Mouse (Mus musculus): ENCODE results near the gene Parp1. TPM values are rescaled to one million over a fixed set of nuclear protein-coding genes. Genes with fewer than 3 reads are reported as not detected.

The Parp1 gene
- polyA plus RNA-seq, 1 experiment: 64.4 TPM

DNA sequence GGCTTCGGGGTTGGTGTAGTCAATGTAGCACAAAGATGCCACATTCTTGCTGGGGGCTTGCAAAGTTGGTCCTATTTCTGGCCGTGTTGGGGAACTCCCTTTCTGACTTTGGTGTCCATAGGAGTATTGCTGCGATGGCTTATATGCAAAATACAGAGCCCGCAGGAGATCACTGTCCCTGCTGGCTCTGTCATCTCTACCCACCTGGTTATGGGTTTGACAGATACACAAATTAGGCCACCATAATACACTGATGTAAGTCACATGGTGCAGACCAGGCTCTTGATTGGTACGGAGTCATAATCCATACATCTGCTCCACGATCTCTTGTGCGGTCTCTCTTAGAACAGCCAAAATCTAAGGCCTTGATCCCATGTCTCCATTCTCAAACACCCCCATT, 38.9 kb upstream of the Parp1 start:
- Histone ChIP-seq H3K79me3 (ENCODE audit: low read depth) (no peaks in the 10 kb centered on the region), H3K27me3 (ENCODE audit: control insufficient read depth, insufficient read depth, insufficient read length) (peaks cover 18% of the 10 kb centered on the region), H3K79me2 (ENCODE audit: control insufficient read depth, insufficient read depth) (no peaks in the 10 kb centered on the region), H3K36me3 (ENCODE audit: control insufficient read depth, insufficient read depth) (no peaks in the 10 kb centered on the region), H3ac (ENCODE audit: control insufficient read depth, insufficient read length, low read depth) (no peak overlapping the region), H3K4me3 (ENCODE audit: insufficient read depth, poor library complexity, severe bottlenecking) (no peak overlapping the region)
- TF ChIP-seq MYOD1 (IDR thresholded peaks at IDR 0.05; ENCODE audit: control insufficient read depth, insufficient read length, low read depth) (no peak), FOSL1 (IDR thresholded peaks at IDR 0.05; ENCODE audit: insufficient read depth, low read length, poor library complexity, severe bottlenecking) (no peak), MYOG (IDR thresholded peaks at IDR 0.05; ENCODE audit: control insufficient read depth, extremely low read depth, insufficient read length) (no peak), CTCF (IDR thresholded peaks at IDR 0.05; ENCODE audit: control insufficient read depth, insufficient read depth, insufficient read length) (no peak), MAX (IDR thresholded peaks at IDR 0.05) (no peak), CEBPB (IDR thresholded peaks at IDR 0.05; ENCODE audit: low read depth) (no peak), USF1 (IDR thresholded peaks at IDR 0.05; ENCODE audit: low read depth) (no peak)

DNA sequence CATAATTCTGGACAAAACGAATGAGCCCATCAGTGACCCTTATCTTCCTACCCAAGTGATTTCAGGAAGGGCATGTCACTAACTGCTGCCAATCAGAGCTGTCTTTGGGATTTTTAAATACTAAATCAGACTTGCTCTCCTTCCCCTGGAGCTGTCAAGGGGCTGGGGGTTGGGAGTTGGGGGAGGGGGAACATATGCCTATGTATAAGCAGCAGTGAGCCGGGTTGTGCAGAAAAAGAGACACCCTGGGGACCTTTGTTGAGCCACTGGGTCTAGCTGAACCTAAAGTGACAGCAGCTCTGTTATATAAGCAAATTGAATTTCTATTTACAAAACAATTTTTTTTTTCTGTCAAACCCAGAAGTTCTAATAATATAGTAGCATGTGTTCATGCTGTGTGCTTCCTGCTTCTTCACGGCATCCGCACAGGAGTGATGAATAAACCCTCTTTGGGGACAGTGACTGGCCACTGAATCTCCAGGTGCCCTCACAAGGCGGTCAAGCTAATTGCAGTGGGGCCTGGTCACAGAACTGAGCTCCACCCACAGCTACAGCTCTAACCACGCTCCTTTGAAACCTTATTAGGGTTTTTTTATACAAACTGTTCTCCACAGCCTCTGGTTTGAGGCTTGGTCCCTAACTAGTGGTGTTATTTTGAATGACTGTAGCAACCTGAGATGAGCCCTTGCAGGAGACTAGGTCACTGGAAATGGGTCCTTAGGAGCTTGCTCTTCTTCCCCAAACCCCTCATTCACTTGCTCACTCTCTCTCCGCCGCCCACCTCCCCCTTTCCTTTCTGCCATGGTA, 38.1 kb upstream of the Parp1 start:
- Histone ChIP-seq H3K79me3 (ENCODE audit: low read depth) (no peaks in the 10 kb centered on the region), H3K36me3 (ENCODE audit: control insufficient read depth, insufficient read depth) (no peaks in the 10 kb centered on the region), H3ac (ENCODE audit: control insufficient read depth, insufficient read length, low read depth) (no peak overlapping the region), H3K79me2 (ENCODE audit: control insufficient read depth, insufficient read depth) (no peaks in the 10 kb centered on the region), H3K27me3 (ENCODE audit: control insufficient read depth, insufficient read depth, insufficient read length) (peaks cover 18% of the 10 kb centered on the region), H3K4me3 (ENCODE audit: insufficient read depth, poor library complexity, severe bottlenecking) (no peak overlapping the region)
- TF ChIP-seq CEBPB (IDR thresholded peaks at IDR 0.05; ENCODE audit: low read depth): no peak
- TF ChIP-seq FOSL1 (IDR thresholded peaks at IDR 0.05; ENCODE audit: insufficient read depth, low read length, poor library complexity, severe bottlenecking): no peak
- no peak for TF ChIP-seq MAX (IDR thresholded peaks at IDR 0.05)
- no peak for TF ChIP-seq CTCF (IDR thresholded peaks at IDR 0.05; ENCODE audit: control insufficient read depth, insufficient read depth, insufficient read length)
- TF ChIP-seq USF1 (IDR thresholded peaks at IDR 0.05; ENCODE audit: low read depth): no peak
- no peak for TF ChIP-seq MYOD1 (IDR thresholded peaks at IDR 0.05; ENCODE audit: control insufficient read depth, insufficient read length, low read depth)
- TF ChIP-seq MYOG (IDR thresholded peaks at IDR 0.05; ENCODE audit: control insufficient read depth, extremely low read depth, insufficient read length): no peak

DNA sequence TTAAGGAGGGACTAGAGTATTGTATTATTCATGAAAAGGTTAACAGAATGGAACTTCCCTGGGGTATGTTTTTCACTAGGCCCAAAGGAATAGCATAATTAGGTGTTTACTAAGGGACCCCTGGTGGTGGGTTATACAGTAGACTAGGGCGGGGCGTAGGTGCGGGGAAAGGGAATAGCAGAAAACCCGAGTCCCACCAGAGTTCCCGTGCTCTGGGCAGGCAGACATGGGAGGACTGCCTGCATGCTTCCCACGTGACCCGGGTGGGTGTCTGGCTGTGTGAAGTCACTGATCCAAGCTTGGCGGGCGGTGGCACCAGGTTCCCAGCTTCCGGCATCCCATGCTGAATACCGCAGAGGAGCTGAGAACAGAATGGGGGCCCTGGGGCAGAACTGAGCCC, 36.1 kb upstream of the Parp1 start:
- Histone ChIP-seq H3K4me3 (ENCODE audit: insufficient read depth, poor library complexity, severe bottlenecking) (no peak overlapping the region), H3ac (ENCODE audit: control insufficient read depth, insufficient read length, low read depth) (no peak overlapping the region), H3K79me3 (ENCODE audit: low read depth) (no peaks in the 10 kb centered on the region), H3K27me3 (ENCODE audit: control insufficient read depth, insufficient read depth, insufficient read length) (peaks cover 21% of the 10 kb centered on the region), H3K79me2 (ENCODE audit: control insufficient read depth, insufficient read depth) (no peaks in the 10 kb centered on the region), H3K36me3 (ENCODE audit: control insufficient read depth, insufficient read depth) (no peaks in the 10 kb centered on the region)
- TF ChIP-seq MAX (IDR thresholded peaks at IDR 0.05) (no peak), CTCF (IDR thresholded peaks at IDR 0.05; ENCODE audit: control insufficient read depth, insufficient read depth, insufficient read length) (no peak), CEBPB (IDR thresholded peaks at IDR 0.05; ENCODE audit: low read depth) (no peak), MYOG (IDR thresholded peaks at IDR 0.05; ENCODE audit: control insufficient read depth, extremely low read depth, insufficient read length) (no peak), USF1 (IDR thresholded peaks at IDR 0.05; ENCODE audit: low read depth) (no peak), MYOD1 (IDR thresholded peaks at IDR 0.05; ENCODE audit: control insufficient read depth, insufficient read length, low read depth) (no peak), FOSL1 (IDR thresholded peaks at IDR 0.05; ENCODE audit: insufficient read depth, low read length, poor library complexity, severe bottlenecking) (no peak)

DNA sequence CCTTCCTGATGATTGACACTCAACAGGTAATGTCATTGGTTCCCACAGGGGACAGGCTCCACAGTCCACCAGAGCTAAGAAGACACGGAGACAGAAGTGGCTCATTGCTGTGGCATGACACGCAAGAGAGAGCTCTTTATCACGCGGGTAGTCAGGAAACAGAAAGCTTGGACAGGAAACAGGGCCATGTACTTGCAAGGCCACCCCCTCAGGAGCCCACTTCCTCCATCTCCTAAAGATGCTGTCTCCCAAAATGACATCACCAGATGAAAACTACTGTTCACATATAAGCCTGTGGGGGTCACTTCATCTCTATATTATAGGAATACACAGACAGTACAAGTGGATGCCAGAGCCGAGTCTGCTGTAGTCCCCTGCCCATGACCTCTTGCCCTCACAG, 32.0 kb upstream of the Parp1 start:
- TF ChIP-seq FOSL1 (IDR thresholded peaks at IDR 0.05; ENCODE audit: insufficient read depth, low read length, poor library complexity, severe bottlenecking) (no peak), MAX (IDR thresholded peaks at IDR 0.05) (no peak), MYOD1 (IDR thresholded peaks at IDR 0.05; ENCODE audit: control insufficient read depth, insufficient read length, low read depth) (no peak), CEBPB (IDR thresholded peaks at IDR 0.05; ENCODE audit: low read depth) (no peak), CTCF (IDR thresholded peaks at IDR 0.05; ENCODE audit: control insufficient read depth, insufficient read depth, insufficient read length) (no peak), MYOG (IDR thresholded peaks at IDR 0.05; ENCODE audit: control insufficient read depth, extremely low read depth, insufficient read length) (no peak), USF1 (IDR thresholded peaks at IDR 0.05; ENCODE audit: low read depth) (no peak)
- Histone ChIP-seq H3K4me3 (ENCODE audit: insufficient read depth, poor library complexity, severe bottlenecking) (no peak overlapping the region), H3K36me3 (ENCODE audit: control insufficient read depth, insufficient read depth) (no peaks in the 10 kb centered on the region), H3K27me3 (ENCODE audit: control insufficient read depth, insufficient read depth, insufficient read length) (peaks cover 14% of the 10 kb centered on the region), H3K79me2 (ENCODE audit: control insufficient read depth, insufficient read depth) (no peaks in the 10 kb centered on the region), H3ac (ENCODE audit: control insufficient read depth, insufficient read length, low read depth) (no peak overlapping the region), H3K79me3 (ENCODE audit: low read depth) (no peaks in the 10 kb centered on the region)

DNA sequence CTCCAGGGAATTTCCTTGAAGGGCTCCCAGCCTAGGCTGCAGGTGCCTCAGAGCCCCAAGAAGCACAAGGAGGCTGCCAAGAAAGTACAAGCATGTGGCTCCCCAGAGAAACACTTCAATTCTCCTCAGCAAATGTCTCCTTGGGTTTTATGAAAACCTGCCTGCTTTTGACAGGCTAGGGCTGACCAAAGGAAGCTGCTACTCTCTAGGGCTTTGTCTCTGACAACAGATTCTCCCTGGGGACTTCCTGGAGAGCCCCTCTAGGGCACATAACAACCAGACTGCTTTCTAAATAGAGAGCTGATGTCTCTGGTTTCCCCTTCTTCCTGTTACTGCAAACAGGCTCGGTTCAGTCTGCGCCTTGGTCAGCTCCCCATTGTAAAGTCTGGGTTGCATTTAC, 27.5 kb upstream of the Parp1 start:
- TF ChIP-seq CTCF (IDR thresholded peaks at IDR 0.05; ENCODE audit: control insufficient read depth, insufficient read depth, insufficient read length) (no peak), MAX (IDR thresholded peaks at IDR 0.05) (no peak), CEBPB (IDR thresholded peaks at IDR 0.05; ENCODE audit: low read depth) (no peak), MYOG (IDR thresholded peaks at IDR 0.05; ENCODE audit: control insufficient read depth, extremely low read depth, insufficient read length) (no peak), MYOD1 (IDR thresholded peaks at IDR 0.05; ENCODE audit: control insufficient read depth, insufficient read length, low read depth) (no peak), USF1 (IDR thresholded peaks at IDR 0.05; ENCODE audit: low read depth) (no peak), FOSL1 (IDR thresholded peaks at IDR 0.05; ENCODE audit: insufficient read depth, low read length, poor library complexity, severe bottlenecking) (no peak)
- Histone ChIP-seq H3ac (ENCODE audit: control insufficient read depth, insufficient read length, low read depth) (no peak overlapping the region), H3K4me3 (ENCODE audit: insufficient read depth, poor library complexity, severe bottlenecking) (no peak overlapping the region), H3K27me3 (ENCODE audit: control insufficient read depth, insufficient read depth, insufficient read length) (peaks cover 18% of the 10 kb centered on the region), H3K79me3 (ENCODE audit: low read depth) (no peaks in the 10 kb centered on the region), H3K79me2 (ENCODE audit: control insufficient read depth, insufficient read depth) (no peaks in the 10 kb centered on the region), H3K36me3 (ENCODE audit: control insufficient read depth, insufficient read depth) (no peaks in the 10 kb centered on the region)

Data from C2C12 (cell line).